Mouse (Mus musculus) kidney, postnatal 4 days (tissue): ENCODE measurements around the gene Fundc2.

Experiments
- DNase-seq, 2 experiments: peaks; one replicate each; pipeline ENCODE4 v3.0.0; 2021; ENCODE audit warnings: mixed read lengths in 2 of 2

Gene Fundc2

GRCm38 (mm10) chrX:75382195-75382771 is at the start of gene Fundc2, which contains the start of gene F8:
Gene Fundc2 (plus strand): TSS chrX:75382399.
Gene F8 (minus strand): TSS chrX:75382615.
- peak; percentile 81 to 85 for DNase-seq

GRCm38 (mm10) chrX:75370197-75370596 is 12.0 kb upstream of the Fundc2 start:
- DNase-seq = peak in 1 of 2 experiments; percentile 17

- no peak for DNase-seq
These were observed 9.4 kb upstream of the Fundc2 start for GRCm38 (mm10) chrX:75372666-75373425.

GRCm38 (mm10) chrX:75376815-75377214 is 5.4 kb upstream of the Fundc2 start:
- DNase-seq = no peak

- no peak for DNase-seq
These were observed 1.0 kb upstream of the Fundc2 start for GRCm38 (mm10) chrX:75381176-75381575.

- DNase-seq = no peak
These were observed 500 bp upstream of the Fundc2 start for GRCm38 (mm10) chrX:75381699-75382098.

- DNase-seq = no peak
These were observed 17.3 kb downstream of the Fundc2 start for GRCm38 (mm10) chrX:75399471-75399870.

- DNase-seq = no peak
These were observed 20.5 kb downstream of the Fundc2 start for GRCm38 (mm10) chrX:75402668-75403067.

- DNase-seq = no peak
These were observed 21.2 kb downstream of the Fundc2 start for GRCm38 (mm10) chrX:75403350-75403749.

- no peak for DNase-seq
These were observed 27.5 kb downstream of the Fundc2 start for GRCm38 (mm10) chrX:75409711-75410110.

GRCm38 (mm10) chrX:75415936-75416785 is 34.0 kb downstream of the Fundc2 start, which contains the start of the genes Cmc4, Mtcp1 and Brcc3:
Gene Cmc4 (minus strand): TSS chrX:75416584.
Gene Mtcp1 (minus strand): TSS chrX:75416588.
Gene Brcc3 (plus strand): TSS chrX:75416628.
- peak; percentile 84 to 93 for DNase-seq
